In genomic region chr3:9123079-9123478, GRCm38 (mm10) we compare ENCODE assay signal across 9 mouse cellular contexts.
A peak's percentile ranks its signal among the peaks of the same experiment; 100 is the strongest.
DNase-seq lines count a peak whose midpoint lies in the region; ATAC-seq and TF ChIP-seq lines count a peak whose summit lies in the region.
"Had no signal": no experiment of that assay in that cellular context is flagged by ENCODE, and none has a peak within 500 bp of the region (broad histone marks: within the 10 kb centered on the region; RNA-seq: fewer than 3 reads in every experiment).

No protein-coding gene starts in this region.

- H3K9ac ChIP-seq in hindbrain, postnatal 0 days (replicated peaks; ENCODE audit: low read length) = no peak overlapping the region
- H3K9ac ChIP-seq in lung, embryonic 14.5 days = no peak overlapping the region

- H3K4me2 ChIP-seq in hindbrain, postnatal 0 days (ENCODE audit: low read depth, low read length) = no peak overlapping the region
- H3K4me2 ChIP-seq in lung, embryonic 14.5 days = no peak overlapping the region

- H3K36me3 ChIP-seq in hindbrain, postnatal 0 days (ENCODE audit: insufficient read depth, low read length) = no peaks in the 10 kb centered on the region
- H3K36me3 ChIP-seq in hindbrain, embryonic 10.5 days = no peaks in the 10 kb centered on the region
- no peaks in the 10 kb centered on the region for H3K36me3 ChIP-seq in lung, embryonic 14.5 days (ENCODE audit: insufficient read depth)
- H3K36me3 ChIP-seq: midbrain, embryonic 10.5 days had no signal

- H3K27me3 ChIP-seq in hindbrain, postnatal 0 days (ENCODE audit: insufficient read depth, low read length) = no peaks in the 10 kb centered on the region
- no peaks in the 10 kb centered on the region for H3K27me3 ChIP-seq in hindbrain, embryonic 10.5 days (ENCODE audit: insufficient read depth, poor library complexity, severe bottlenecking)
- no peaks in the 10 kb centered on the region for H3K27me3 ChIP-seq in lung, embryonic 14.5 days (ENCODE audit: insufficient read depth, low read length)

- ATAC-seq in hindbrain, postnatal 0 days = 0 out of 2 replicates have a peak, but pooled peaks have one; percentile 29
- ATAC-seq in lung, embryonic 14.5 days (ENCODE audit: insufficient read depth) = no peak
- ATAC-seq in inflammation-experienced regulatory T-cells, adult 6 months = no peak

- WGBS in hindbrain, postnatal 0 days = 29% methylated on average over 5 of the region's 5 CpGs
- 75% methylated on average over 5 of the region's 5 CpGs for WGBS in hindbrain, embryonic 10.5 days
- 47% methylated on average over 5 of the region's 5 CpGs for WGBS in lung, embryonic 14.5 days

- H3K27ac ChIP-seq in hindbrain, postnatal 0 days = no peak overlapping the region
- H3K27ac ChIP-seq in hindbrain, embryonic 10.5 days = no peak overlapping the region
- no peak overlapping the region for H3K27ac ChIP-seq in lung, embryonic 14.5 days (ENCODE audit: low read depth)
- H3K27ac ChIP-seq: midbrain, embryonic 10.5 days had no signal

- DNase-seq in hindbrain, postnatal 0 days (ENCODE audit: low spot score) = peak; percentile 37
- no peak for DNase-seq in hindbrain, embryonic 10.5 days (ENCODE audit: low spot score)
- DNase-seq in adipocyte (ENCODE audit: low spot score) = peak; percentile 97
- peak; percentile 85 for DNase-seq in gonadal fat pad, adult 2 months (ENCODE audit: low read depth)
- peak; percentile 14 for DNase-seq in lung, embryonic 14.5 days
- no peak for DNase-seq in natural killer cell, adult 2 months (ENCODE audit: low spot score in 2 of 2)
- no peak for DNase-seq in frontal cortex, postnatal 25 days (ENCODE audit: low spot score in 2 of 2)

- H3K9me3 ChIP-seq in hindbrain, postnatal 0 days (ENCODE audit: low read length) = no peaks in the 10 kb centered on the region
- H3K9me3 ChIP-seq in hindbrain, embryonic 10.5 days = no peaks in the 10 kb centered on the region
- H3K9me3 ChIP-seq in lung, embryonic 14.5 days (ENCODE audit: low read depth, low read length) = no peaks in the 10 kb centered on the region
- H3K9me3 ChIP-seq: midbrain, embryonic 10.5 days had no signal

- no peak for TF ChIP-seq CTCF in hindbrain, postnatal 0 days (IDR thresholded peaks at IDR 0.05; ENCODE audit: low read depth)
- TF ChIP-seq CTCF in lung, embryonic 14.5 days (IDR thresholded peaks at IDR 0.05; ENCODE audit: low read depth) = no peak

- no peaks in the 10 kb centered on the region for H3K4me1 ChIP-seq in hindbrain, postnatal 0 days (ENCODE audit: insufficient read depth, low read length)
- no peaks in the 10 kb centered on the region for H3K4me1 ChIP-seq in hindbrain, embryonic 10.5 days (replicated peaks)
- no peaks in the 10 kb centered on the region for H3K4me1 ChIP-seq in lung, embryonic 14.5 days (ENCODE audit: insufficient read depth)
- H3K4me1 ChIP-seq: midbrain, embryonic 10.5 days had no signal

- no peak overlapping the region for H3K4me3 ChIP-seq in hindbrain, postnatal 0 days (ENCODE audit: low read length)
- no peak overlapping the region for H3K4me3 ChIP-seq in hindbrain, embryonic 10.5 days
- H3K4me3 ChIP-seq in lung, embryonic 14.5 days (ENCODE audit: low read depth, low read length) = no peak overlapping the region
- H3K4me3 ChIP-seq: midbrain, embryonic 10.5 days had no signal

Comparison
In these comparisons a context has a peak if more than half of its experiments do, and no peak if none do; other contexts are left out.
1. DNase-seq: peak in hindbrain, postnatal 0 days (single experiment), adipocyte (single experiment), gonadal fat pad, adult 2 months (single experiment) and lung, embryonic 14.5 days (single experiment); none in hindbrain, embryonic 10.5 days (single experiment), natural killer cell, adult 2 months (0 of 2) and frontal cortex, postnatal 25 days (0 of 2).